Mouse (Mus musculus): ENCODE results near the gene Eif4b.

DNA sequence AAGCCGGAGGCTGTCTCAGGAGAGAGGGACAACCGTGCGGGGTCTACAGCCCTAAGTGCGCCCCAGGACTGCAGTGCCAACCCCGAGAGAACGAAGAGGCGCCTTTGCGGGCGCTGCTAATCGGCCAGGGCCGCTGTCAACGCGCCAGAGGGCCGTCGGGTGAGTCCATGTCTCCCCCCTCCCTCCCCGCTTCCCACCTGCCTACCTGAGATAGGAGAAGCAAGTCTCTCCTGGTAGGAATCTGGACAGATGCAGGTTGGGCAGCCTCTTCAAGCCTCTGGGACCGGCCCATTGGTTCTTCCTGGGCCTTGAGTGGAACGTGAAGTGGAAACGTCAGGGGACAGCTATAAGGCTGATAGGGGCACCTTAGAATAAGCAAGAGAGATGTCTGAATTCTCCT is 71.2 kb downstream of the Eif4b start:
- TF ChIP-seq POLR2A (IDR thresholded peaks at IDR 0.05; ENCODE audit: low read depth, low read length) (no peak), CTCF (IDR thresholded peaks at IDR 0.05; ENCODE audit: extremely low read depth, insufficient read depth, insufficient read length, insufficient replicate concordance) (no peak)

Measured in spleen, adult 2 months (tissue).